Mouse (Mus musculus) spleen, postnatal 4 days (tissue): ENCODE measurements around the gene Itsn1.

ENCODE experiments used
- DNase-seq, 2 experiments: peaks; one replicate each; pipeline ENCODE4 v3.0.0; 2022; ENCODE audit warnings: low spot score in 2 of 2

The Itsn1 gene

DNA sequence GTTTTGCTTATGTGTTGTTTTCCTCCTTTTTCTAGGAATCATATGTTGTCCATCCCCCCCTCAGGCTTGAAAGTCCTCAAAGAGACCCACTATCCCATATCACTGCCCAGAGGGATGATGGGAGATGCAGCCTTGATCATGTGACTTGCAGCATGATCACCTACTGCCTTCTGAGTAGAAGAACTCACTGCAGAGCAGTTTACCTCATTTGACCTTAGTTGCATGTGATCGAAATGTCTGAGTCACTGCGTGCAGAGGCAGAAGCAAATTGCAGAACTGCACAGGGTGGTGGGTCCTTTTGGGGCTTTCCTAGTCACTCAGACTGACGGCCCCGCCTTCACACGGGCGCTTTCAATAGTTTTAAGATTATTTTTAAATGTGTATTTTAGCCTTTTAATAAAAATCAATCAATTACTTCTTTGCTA, 141.1 kb downstream of the Itsn1 start:
- no peak for DNase-seq

DNA sequence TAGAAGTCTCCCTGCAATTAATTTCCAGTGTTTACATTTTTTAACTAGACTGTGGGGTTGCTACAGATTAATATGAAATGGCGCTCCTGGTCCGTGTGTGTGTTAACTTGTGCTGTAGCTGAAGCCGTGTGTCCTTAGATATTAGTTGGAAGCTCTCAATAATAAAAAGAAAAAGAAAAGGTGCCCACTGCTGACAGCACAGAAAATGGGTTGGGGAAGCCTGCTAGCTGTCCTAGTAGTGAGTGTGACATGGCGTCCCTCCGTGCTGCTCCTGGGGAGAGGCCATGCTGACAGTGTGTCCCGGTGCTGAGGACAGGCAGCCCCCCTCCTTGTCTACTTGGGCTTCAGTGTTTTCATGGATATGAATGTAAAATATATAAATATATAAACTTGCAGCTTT, 142.1 kb downstream of the Itsn1 start:
- DNase-seq, result no peak

DNA sequence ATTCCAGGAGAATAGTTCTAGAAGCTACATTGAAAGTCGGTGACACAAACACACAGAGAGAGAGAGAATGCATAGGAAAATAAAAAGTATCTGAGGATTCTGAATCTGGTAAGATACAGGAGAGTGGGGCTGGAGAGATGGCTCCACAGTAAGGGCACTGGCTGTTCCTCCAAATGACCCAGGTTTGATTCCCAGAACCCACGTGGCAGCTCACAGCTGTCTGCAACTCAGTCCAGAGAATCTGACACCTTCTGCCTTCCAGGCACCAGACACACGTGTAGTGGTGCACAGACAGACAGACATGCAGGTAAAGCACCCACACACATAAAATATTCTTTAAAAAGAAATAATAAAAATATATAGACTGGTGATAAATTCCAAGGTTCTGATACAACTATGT, 144.6 kb downstream of the Itsn1 start:
- DNase-seq, result no peak

DNA sequence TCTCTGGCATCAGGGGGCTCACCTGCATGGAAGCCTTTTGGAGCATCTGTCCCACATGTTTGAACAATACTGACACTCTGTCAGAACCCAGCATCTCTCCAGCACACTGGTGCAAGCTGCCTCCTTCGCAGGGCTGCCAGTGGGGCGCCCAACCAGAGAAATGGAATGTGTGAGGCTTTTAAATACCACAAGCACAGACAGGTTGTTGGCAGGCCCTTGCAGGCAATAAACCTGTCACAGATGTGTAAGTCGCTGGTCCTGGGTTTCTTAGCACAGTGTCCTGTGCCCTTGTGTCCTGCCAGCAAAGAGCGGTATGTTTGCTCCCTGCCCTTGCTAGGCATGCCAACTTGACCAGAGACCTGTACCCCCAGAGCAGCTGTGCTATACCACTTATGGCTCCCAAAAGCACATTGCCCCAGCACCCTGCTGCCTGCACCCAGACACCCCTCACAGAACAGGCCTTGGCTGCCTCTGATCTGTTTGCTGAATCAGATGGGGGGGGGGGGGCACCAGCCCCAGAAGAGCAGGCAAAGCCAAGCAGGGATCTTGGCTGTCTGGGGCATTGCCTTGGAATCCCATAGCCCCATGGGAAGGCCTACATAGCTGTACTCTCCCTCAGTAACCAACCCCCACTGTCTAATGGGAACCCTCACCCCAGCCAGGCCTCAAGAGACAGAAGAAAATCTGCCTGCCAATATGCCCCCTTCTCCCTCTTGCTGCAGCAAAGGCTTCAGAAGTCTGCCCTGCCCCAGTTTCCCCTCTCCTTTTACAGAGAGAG, 146.7 kb downstream of the Itsn1 start:
- DNase-seq, result no peak

DNA sequence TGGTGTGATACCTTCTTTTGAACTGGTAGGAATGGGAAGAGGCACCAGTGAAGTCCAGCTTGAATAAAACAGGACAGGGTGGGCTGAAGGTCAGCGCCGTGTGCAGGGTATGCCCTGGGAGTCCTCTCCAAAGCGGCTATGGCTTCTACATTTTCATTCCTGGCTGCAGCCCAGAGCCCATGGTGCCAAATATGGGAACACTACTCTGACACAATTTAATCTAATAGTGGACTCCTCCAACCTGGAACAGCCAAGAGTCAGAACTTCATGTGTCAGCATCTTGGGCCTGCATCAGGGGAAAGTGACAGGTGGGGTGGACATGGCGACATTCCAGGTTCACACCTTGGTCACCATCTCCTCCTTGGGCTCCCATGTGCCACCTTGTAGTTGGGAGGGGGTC, 147.4 kb downstream of the Itsn1 start:
- DNase-seq, result no peak

DNA sequence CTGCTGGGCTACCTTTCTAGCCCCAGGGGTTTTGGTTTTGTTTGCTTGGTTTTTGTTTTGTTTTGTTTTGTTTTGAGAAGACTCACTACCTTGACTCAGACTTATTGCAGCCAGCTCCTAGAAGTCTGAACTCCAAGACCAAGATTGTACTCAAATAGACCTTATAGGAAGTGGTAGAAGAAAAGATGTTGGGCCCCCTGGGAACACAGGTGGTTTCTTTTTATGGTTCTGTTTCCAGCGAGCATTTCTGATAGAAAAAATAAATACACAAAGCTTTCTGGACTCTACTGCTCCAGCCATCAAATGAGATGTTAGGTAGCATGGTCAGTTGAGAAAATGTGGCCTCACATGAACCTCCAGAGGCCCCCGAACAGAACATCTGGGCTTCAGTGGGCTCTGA, 150.0 kb downstream of the Itsn1 start:
- no peak for DNase-seq

DNA sequence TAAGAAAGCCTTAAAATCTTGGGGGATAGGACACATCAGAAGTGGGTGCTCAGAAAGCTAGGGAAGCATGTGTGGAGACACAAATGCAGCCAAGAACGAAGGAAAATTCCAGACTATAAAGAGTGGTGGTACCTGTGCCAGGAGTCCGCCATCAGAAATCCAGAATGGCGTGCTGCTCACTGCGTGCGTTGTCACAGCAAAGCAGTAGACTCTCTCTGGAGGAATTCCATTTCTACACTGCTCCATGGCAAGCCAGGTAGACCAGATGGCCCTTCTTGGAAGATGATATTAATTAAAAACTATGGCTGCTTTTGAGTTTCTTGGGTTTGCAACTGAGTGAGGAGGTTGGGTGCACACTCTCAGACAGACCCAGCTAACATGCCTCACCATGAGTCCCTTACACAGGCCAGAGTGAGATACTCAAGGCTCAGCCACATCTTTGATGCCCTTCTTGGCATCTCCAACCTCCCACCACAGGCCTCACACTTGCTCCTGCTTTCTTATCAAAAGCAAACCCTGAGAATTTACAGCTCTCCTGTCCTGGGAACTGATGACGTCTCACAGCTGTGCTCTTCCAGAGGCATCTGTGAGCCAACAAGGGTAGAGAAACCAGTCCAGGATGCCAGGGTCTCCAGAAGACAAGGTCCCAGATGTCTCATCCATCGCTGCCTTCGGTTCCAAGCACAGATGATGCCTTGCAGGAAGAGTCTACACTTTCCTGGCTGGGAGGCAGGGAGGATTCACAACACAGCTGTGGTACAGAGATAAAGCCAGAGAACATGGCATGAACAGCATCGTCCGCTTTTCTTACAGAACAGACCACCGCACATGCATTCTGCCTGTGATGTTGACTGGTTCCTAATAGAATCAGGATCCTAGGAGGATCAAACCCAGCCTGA, 152.0 kb downstream of the Itsn1 start:
- DNase-seq, result no peak

DNA sequence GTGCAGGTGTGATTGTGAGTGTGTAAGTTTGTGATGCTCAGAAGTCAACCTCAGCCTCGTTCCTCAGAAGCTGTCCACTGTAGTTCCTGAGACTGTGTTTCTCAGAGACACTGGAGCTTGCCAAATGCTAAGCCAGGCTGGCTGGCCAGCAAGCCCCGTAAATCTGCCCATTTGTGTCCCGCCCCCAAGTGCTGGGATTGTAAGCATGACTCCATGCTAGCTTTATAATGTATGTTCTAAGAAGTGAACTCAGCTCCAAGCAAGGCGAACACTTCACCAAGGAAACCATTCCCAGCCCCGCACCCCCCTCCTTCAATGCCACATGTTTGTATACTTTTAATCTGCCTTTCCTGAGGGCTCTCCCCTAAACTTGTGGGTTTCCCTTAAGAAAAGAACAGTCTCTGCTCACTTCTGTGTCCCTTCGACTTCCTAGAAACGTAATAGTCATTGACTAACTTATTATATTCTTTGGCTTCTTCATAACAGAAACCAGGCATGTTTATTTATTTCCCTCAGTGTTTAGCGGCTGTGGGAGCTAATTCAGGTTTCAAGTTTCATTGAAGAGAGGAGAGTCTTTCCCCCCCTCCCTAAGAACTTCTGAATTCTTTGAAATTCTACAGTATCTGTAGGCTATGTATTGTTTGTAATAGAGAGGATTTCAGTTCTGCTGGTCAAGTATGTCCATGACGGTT, 153.2 kb downstream of the Itsn1 start:
- DNase-seq, result no peak

DNA sequence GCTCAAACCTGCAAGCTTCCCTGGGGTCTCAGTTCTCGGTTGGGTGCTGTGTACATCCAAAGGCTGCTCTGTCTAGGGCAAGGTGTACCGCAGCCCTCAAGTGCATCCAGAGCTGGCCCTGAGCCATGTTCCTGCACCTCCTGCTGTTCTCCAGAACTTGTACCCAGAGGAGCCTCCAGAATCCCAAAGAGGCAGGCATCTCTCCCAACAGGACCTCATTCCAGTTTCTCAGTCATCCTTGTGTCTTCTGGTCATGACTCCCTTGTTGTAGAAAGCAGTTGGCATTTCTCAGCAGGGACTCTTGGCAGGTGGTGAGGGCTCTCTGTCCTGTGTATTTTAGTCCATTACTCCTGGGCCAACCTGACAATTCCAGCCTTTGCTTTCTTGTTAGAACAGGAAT, 154.6 kb downstream of the Itsn1 start:
- DNase-seq, result no peak

DNA sequence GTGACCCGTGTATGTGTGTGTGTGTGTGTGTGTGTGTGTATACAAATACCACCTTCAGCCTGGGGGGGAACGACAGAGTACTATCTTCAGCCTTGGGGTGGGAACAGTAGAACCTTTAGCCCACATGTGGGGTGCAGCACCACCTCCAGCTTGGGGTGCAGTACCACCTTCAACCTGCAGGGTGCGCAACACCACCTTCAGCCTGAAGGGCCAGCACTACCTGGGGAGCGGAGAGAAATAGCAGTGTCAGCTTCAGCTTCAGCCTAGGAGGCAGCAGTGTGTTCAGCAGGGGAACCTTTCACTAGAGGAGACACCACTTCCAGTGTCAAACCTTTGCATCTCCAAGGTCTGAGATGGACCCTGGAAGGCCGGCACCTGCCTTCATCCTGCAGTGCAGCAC, 155.1 kb downstream of the Itsn1 start:
- DNase-seq, result peak; percentile 73 to 92

DNA sequence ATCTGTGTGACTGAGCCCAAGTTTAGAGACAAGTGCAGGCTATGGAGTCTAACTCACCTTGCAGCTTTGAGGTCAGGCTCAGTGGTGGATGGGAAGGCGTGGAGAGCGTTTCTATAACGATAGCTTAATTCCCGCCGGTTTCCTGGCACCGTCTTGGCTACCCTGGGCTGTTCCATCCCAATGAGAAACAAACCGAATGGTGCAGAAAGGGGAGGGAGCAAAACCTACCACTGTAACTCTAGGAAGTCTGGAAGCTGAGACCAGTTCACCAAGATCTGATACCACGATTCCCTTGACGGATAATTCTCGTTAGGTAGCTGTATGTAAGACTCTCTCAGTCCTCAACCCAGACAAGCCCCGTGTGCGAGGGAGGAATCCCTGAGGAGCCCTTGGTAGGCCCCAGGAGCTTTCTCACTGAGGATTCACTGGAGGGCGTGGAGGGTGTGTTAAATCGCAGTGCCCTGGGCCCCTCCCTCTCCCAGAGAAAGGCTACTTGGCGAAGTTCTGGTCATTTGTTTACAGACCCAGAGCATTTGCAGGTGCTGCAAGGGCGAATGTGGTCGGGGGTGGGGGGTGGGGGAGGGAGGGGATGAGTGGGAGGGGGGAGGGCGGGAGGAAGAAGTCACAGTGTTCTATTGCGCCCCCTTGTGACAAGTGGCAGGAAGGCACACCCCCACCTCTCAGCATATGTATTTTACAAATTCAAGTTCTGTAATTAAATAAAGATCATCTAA, 156.5 kb downstream of the Itsn1 start:
- DNase-seq, result no peak

DNA sequence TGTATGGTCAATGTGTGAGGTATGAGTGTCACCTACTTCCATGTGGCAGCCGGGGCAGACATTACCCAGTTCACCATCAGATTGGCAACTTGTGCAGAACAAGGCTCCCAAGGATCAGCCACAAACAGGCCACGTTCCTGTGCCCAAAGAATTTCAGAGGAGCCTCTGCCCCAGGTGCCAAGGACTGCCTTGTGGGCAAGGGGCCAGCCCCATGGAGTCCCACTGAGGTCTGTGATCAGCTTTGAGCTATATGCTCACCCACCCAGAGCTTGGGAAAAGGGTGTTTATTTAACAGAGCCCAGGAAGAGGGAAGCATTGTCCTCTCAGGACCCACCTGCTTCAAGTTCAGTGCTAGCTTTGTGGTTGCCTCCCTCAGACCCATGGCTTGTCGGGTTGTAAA, 159.3 kb downstream of the Itsn1 start:
- DNase-seq, result no peak

DNA sequence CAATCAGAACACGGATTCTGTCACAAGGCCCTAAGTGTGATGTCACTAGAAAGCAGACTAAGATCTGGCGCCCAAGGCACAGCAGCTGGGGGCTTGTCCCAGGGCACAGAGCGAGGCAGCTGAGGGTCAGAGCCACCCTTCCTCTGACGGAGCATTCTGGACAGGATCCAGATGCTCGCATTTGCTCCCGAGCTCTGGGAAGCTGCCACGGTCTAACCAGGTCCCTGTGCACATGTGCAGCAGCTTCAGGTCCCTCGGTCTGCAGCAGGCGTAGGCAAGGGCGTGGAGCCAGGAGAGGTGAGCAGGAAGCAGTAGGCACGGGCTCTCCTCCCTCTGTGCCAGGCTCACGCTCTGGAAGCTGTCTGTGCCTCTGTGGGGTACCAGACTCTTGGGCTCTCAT, 160.8 kb downstream of the Itsn1 start:
- DNase-seq, result no peak

DNA sequence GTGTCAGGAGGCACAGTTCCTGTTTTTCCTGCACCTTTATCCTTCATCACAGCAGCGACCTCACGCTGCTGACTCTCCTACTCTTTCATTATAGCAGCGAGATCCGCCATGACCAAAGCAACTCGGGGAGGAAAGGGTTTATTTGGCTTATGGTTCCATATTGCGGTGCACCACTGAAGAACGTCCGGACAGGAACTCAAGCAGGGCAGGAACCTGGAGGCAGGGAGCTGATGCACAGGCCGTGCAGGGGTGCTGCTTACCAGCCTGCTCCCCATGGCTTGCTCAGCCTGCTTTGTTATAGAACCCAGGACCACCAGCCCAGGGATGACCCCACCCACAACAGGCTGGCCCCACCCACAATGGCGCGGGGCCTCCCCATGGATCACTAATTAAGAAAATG, 162.1 kb downstream of the Itsn1 start:
- no peak for DNase-seq

DNA sequence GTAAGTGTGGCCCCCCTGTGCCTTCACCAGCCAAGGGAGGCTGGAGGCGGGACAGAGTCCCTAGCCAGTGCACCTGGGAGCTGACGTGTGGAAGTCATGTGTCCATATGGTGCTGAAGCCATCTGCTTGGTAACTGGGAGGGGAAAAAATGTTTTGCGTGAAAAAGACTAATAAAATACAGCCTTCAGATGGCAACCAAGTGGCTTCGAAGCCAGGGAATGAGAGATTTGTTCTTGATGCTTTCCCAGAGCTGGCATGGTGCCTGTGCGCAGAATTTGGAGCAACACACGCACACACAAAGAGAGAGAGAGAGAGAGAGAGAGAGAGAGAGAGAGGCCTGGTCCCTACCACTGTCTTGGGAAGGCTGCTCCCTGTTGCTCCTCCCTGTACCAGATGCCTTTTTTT, 167.3 kb downstream of the Itsn1 start:
- no peak for DNase-seq

DNA sequence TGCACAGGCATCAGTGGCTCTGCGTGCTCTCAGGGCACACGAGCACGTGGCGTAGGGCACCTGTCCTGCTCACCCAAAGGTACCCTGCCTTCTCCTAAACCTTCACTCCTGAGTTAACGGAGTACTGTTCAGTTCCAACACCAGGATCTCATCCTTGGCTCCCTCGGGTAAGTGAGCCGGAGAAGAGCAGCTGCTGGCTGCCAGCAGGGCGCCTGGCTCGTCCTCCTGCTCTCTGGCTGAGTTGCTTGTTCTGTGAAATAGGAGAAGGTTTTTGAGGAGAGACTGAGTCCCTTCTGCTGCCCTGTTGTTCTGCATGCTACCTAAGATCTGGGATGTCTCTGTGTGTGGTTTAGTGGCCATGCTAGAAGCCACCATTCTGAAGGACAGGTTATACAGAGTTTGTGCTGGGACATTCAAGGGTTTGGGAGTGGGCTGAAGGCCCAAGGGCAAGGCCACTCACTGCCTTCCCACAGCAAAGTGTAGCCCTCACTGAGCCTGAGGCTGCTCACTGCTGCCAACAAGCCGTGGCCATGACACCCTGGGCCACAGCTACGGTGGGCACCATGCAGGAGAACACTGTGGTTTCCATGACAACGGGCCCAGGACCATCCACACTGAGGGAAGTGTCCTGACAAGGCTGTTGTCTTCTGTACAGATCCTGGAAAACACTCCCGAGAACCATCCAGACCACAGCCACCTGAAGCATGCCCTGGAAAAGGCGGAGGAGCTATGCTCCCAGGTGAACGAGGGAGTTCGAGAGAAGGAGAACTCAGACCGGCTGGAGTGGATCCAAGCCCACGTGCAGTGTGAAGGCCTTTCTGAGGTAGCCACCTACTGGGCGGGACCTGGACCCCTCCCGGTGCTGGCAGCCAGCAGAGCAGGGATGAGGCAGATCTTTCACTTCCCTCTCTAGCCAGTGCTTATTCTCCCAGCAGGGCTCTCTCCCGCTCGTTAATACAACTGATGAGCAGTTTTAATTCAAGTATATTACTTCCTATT, 170.1 kb downstream of the Itsn1 start:
- no peak for DNase-seq

DNA sequence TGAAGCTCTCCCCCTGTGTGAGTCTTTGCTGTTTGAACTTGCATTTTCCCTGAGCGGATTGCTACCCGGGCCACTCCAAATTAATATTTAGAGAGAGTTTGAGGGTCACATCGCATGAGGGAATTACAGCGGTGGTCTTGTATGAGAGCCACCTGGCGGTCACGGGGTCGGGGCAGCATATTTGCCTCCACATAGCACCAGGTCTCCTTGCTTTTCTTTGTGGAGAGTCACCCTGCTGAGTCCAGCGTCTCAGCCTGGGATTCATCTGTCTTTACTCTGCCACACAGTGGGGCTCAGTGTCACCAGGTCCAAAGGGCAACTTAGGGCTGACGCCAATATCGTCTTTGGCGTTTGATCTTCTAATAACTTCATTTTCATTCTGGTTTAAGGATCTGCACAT, 171.2 kb downstream of the Itsn1 start:
- DNase-seq, result no peak

DNA sequence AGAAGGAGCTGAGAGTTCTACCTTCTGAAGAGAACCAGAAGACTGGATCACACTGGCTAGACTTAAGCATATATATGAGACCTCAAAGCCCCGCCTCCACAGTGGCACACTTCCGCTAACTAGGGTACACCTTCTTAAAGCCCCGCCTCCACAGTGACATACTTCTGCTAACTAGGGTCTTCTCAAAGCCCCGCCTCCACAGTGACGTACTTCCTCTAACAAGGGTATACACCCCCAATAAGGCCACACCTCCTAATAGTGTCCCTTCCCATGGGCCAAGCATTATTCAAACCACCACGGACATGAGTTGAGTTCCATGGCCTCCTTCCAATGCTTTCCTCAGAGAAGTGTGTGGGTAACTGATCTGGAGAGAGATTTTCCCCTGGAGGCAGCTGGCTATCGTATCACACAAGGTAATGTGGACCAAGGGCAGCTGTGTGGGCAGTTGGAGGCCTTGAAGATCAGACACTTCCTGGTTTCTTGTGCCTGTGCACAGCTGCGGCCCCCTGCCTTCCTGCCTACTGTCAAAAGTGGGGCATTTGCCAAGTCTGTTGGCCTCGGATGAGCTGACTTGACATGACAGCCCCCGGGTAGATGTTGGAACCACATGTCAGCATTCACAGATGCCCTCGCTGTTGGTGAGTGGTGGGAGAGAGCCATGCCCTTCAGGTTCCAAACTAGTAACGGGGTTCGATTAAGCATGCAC, 174.9 kb downstream of the Itsn1 start:
- DNase-seq, result no peak

DNA sequence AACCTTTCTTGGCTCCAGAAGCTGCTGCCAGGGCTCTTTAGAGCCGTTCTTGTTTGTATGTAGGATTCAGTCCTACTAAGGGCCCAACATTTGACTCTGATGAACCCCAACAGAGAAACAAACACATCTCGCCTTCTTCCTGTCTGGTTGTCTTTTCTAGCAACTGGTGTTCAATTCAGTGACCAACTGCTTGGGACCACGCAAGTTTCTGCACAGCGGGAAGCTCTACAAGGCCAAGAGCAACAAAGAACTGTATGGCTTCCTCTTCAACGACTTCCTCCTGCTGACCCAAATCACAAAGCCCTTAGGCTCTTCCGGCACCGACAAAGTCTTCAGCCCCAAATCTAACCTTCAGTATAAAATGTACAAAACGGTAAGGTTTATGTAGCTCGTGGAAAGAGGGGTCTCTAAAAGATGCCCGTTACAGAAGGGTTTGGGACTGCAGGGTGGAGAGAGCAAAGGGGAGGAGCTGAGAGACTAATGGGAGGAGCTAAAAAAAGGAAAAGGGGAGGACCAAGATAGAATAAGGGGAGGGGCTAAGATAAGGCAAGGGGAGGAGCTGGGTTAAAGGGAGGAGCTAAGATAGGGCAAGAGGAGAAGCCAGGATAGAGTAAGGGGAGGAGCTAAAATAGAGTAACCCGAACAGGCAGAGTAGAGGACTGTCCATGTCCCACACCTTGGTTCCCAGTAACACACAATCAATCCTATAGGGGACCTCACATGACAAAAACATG, 176.2 kb downstream of the Itsn1 start:
- DNase-seq, result no peak
